Mouse (Mus musculus): ENCODE data around the gene Mrps18a.

The Mrps18a gene

DNA sequence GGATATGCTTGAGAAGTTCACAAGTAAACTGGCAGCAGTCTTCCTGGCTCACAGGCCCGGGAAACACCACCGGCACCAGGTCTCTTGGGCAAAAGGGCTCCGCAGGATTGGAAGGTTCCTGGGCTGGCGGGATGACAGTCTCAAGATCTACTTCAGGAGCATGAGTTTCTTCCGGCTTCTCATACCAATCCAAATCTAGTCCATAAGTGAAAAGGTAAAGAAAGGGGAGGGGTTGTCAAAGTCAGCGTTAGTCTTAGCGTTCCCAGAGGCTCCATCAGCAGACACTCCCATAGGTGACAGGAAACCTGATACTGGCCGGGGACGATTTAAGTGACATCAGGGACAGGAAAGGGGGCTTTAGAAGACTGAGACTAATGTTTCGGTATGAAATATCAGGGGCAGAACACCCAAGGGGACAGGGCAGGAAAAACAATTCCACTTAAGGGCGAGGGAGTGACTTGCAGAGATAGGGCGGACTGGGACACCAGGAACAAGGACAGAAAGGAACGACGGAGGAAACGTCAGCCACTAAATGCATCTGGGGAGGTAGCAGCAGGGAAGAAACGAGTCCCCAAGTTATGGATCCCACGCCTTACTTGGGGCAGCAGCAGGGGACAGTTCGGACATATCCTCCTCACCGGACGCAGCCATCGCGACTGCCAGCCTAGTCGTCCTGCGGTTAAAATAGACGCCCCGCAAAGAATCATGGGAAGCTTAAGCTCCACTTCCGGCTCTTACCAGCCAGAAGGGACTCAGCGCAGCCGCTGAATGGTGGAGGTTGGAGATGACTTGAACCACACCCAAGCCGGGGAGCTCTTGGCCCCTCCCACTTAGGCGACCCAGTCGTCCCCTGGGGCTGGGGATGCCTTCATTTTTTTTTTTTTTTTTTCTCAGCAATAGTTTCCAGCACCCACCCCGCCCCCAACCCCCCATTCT, 42.3 kb downstream of the Mrps18a start, which contains the start of gene Mad2l1bp:
TSS of gene Mad2l1bp (minus strand) at position 707 of the 936 bp plus-strand sequence.
- H3K27me3 ChIP-seq (ENCODE audit: control insufficient read depth, insufficient read depth, low read length, poor library complexity, severe bottlenecking) = no peaks in the 10 kb centered on the region
- DNase-seq (ENCODE audit: low read depth, low spot score) = peak; percentile 95
- peaks cover 4% of the 10 kb centered on the region; the same call in 1 of the 2 replicates for H3K36me3 ChIP-seq (ENCODE audit: control insufficient read depth, insufficient read depth, low read length, poor library complexity, severe bottlenecking)

GRCm38 (mm10) chr17:46154336-46154735, 43.5 kb downstream of the Mrps18a start:
- Histone ChIP-seq H3K36me3 (ENCODE audit: control insufficient read depth, insufficient read depth, low read length, poor library complexity, severe bottlenecking) (peaks cover 4% of the 10 kb centered on the region; the same call in 1 of the 2 replicates), H3K27me3 (ENCODE audit: control insufficient read depth, insufficient read depth, low read length, poor library complexity, severe bottlenecking) (no peaks in the 10 kb centered on the region)
- peak; percentile 46 for DNase-seq (ENCODE audit: low read depth, low spot score)

GRCm38 (mm10) chr17:46156680-46157079, 45.9 kb downstream of the Mrps18a start:
- Histone ChIP-seq H3K27me3 (ENCODE audit: control insufficient read depth, insufficient read depth, low read length, poor library complexity, severe bottlenecking) (no peaks in the 10 kb centered on the region), H3K36me3 (ENCODE audit: control insufficient read depth, insufficient read depth, low read length, poor library complexity, severe bottlenecking) (no peaks in the 10 kb centered on the region)
- DNase-seq (ENCODE audit: low read depth, low spot score) = no peak

DNA sequence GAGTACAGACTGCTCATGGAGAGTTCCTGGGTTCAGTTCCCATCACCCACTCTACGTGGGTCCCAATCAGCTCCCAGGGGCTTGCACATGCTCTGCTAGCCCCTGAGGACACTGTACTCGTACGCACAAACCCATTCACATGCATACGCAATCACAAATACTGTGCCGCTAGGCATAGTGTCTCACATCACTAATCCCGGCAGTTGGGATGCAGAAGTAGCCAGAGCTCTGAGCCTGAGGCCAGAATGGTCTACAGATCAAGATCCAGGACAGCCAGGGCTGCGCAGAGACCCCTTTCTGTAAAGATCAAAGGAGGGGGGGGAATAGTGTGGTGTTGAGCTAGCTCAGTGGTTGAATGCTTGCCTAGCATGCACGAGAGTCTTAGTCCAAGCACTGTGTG, 46.3 kb downstream of the Mrps18a start:
- no peaks in the 10 kb centered on the region for H3K36me3 ChIP-seq (ENCODE audit: control insufficient read depth, insufficient read depth, low read length, poor library complexity, severe bottlenecking)
- H3K27me3 ChIP-seq (ENCODE audit: control insufficient read depth, insufficient read depth, low read length, poor library complexity, severe bottlenecking) = no peaks in the 10 kb centered on the region
- no peak for DNase-seq (ENCODE audit: low read depth, low spot score)

- Histone ChIP-seq H3K36me3 (ENCODE audit: control insufficient read depth, insufficient read depth, low read length, poor library complexity, severe bottlenecking) (no peaks in the 10 kb centered on the region), H3K27me3 (ENCODE audit: control insufficient read depth, insufficient read depth, low read length, poor library complexity, severe bottlenecking) (no peaks in the 10 kb centered on the region)
- no peak for DNase-seq (ENCODE audit: low read depth, low spot score)
Observed at GRCm38 (mm10) chr17:46159236-46159635, 48.5 kb downstream of the Mrps18a start.

DNA sequence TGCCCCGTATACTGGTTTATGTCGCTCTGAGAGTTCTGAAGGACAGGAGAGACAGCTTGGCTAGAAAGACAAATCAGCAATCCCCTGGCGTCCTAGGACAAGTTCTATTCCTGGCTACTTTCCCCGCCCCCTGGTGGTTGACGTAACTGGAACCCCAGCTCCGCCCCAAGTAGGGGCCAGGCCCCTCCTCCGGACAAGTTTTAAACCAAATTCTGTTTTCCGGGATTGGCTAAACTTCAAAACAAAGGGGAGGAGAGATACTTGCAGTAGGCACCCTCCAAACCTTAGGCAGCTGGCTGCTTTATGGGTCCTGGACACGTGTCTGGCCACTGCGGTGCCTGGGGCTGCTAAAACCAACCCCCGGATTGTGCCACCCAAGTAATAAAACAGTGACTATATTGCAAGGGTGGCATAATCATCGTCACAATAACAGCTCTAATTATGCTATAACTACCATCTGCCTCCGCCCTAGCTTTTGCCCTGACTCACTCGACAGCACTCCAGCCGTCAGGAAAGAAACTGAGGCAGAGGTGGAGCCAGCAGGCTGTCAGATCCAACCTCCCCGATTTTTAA, 49.4 kb downstream of the Mrps18a start:
- DNase-seq (ENCODE audit: low read depth, low spot score) = peak; percentile 90
- H3K36me3 ChIP-seq (ENCODE audit: control insufficient read depth, insufficient read depth, low read length, poor library complexity, severe bottlenecking) = peaks cover 5% of the 10 kb centered on the region

DNA sequence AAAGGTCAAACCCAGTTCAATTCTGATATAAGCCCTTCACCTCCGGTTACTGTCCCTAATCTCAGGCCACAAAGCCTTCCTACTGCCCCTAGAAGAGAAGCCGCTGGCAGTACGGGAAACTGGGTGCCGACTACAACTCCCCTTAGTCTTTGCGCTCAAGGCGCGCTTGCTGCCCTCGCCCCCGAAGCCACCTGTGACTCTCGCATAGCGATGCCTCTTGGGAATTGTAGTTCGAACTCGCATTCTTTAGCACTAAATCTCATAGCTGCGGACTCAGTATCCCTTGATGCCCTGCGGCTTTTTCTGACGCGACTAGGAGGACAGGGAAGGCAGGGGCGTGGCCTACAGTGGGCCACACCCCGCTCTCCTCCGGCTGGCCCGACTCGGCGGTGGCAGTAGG, 49.9 kb downstream of the Mrps18a start, which contains the start of gene Gtpbp2:
TSS of gene Gtpbp2 (plus strand) at position 347 of the 400 bp plus-strand sequence.
- peaks cover 9% of the 10 kb centered on the region for H3K36me3 ChIP-seq (ENCODE audit: control insufficient read depth, insufficient read depth, low read length, poor library complexity, severe bottlenecking)

More for the DNA sequence above, 49.4 kb downstream of the Mrps18a start:
- no peaks in the 10 kb centered on the region for H3K27me3 ChIP-seq (ENCODE audit: control insufficient read depth, insufficient read depth, low read length, poor library complexity, severe bottlenecking)

GRCm38 (mm10) chr17:46161179-46161578, 50.4 kb downstream of the Mrps18a start:
- DNase-seq (ENCODE audit: low read depth, low spot score) = no peak
- Histone ChIP-seq H3K36me3 (ENCODE audit: control insufficient read depth, insufficient read depth, low read length, poor library complexity, severe bottlenecking) (peaks cover 9% of the 10 kb centered on the region), H3K27me3 (ENCODE audit: control insufficient read depth, insufficient read depth, low read length, poor library complexity, severe bottlenecking) (no peaks in the 10 kb centered on the region)

More for the DNA sequence above, 49.9 kb downstream of the Mrps18a start, which contains the start of gene Gtpbp2:
- peak; percentile 99 for DNase-seq (ENCODE audit: low read depth, low spot score)
- H3K27me3 ChIP-seq (ENCODE audit: control insufficient read depth, insufficient read depth, low read length, poor library complexity, severe bottlenecking) = no peaks in the 10 kb centered on the region

GRCm38 (mm10) chr17:46161710-46162109, 50.9 kb downstream of the Mrps18a start:
- no peak for DNase-seq (ENCODE audit: low read depth, low spot score)
- Histone ChIP-seq H3K36me3 (ENCODE audit: control insufficient read depth, insufficient read depth, low read length, poor library complexity, severe bottlenecking) (peaks cover 9% of the 10 kb centered on the region), H3K27me3 (ENCODE audit: control insufficient read depth, insufficient read depth, low read length, poor library complexity, severe bottlenecking) (no peaks in the 10 kb centered on the region)

- DNase-seq (ENCODE audit: low read depth, low spot score) = no peak
- Histone ChIP-seq H3K36me3 (ENCODE audit: control insufficient read depth, insufficient read depth, low read length, poor library complexity, severe bottlenecking) (peaks cover 9% of the 10 kb centered on the region), H3K27me3 (ENCODE audit: control insufficient read depth, insufficient read depth, low read length, poor library complexity, severe bottlenecking) (no peaks in the 10 kb centered on the region)
Observed at GRCm38 (mm10) chr17:46162551-46162950, 51.8 kb downstream of the Mrps18a start.

DNA sequence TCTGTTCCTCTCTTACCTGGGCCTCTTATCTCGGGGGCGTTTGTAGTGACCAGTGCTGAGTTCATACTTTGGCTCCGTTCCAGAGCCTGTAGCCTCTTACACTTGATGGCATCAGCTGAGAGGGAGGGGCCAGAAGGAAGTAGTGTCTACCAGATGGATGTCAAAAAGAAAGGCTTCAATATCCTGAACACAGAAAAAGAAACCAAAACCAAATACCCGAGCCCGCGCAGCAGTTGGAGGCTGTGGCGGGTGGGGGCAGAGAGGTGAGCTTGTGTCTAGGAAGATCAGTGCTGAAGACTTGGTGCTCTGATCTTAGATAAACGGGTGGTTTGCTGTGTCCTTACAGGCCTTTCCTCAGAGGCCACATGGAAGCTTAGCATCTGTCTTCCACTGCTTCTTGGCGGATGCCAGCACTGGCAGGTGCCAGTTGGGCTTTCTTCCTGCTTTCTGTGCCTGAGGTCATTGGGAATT, 52.2 kb downstream of the Mrps18a start:
- Histone ChIP-seq H3K27me3 (ENCODE audit: control insufficient read depth, insufficient read depth, low read length, poor library complexity, severe bottlenecking) (no peaks in the 10 kb centered on the region), H3K36me3 (ENCODE audit: control insufficient read depth, insufficient read depth, low read length, poor library complexity, severe bottlenecking) (peaks cover 11% of the 10 kb centered on the region)
- DNase-seq (ENCODE audit: low read depth, low spot score) = peak; percentile 70

DNA sequence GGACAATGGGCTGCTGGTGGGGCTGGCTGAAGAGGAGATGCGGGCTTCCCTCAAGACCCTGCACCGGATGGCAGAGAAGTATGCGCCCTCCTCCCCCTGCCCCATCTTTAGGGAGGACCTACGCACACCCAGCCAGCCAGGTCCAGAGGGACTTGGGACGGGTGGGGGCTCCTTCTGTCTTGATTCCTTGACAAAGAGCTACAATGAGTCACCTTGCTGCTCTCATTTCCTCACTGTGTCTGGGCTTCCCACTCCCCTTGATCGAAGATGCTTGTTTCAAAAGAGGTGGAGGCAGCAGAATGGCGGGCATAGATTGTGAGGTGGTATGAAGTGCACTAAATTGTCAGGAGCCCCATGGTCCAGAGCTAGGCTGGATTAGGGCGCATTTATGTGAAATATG, 53.5 kb downstream of the Mrps18a start:
- H3K27me3 ChIP-seq (ENCODE audit: control insufficient read depth, insufficient read depth, low read length, poor library complexity, severe bottlenecking) = no peaks in the 10 kb centered on the region
- H3K36me3 ChIP-seq (ENCODE audit: control insufficient read depth, insufficient read depth, low read length, poor library complexity, severe bottlenecking) = peaks cover 11% of the 10 kb centered on the region
- DNase-seq (ENCODE audit: low read depth, low spot score) = no peak

DNA sequence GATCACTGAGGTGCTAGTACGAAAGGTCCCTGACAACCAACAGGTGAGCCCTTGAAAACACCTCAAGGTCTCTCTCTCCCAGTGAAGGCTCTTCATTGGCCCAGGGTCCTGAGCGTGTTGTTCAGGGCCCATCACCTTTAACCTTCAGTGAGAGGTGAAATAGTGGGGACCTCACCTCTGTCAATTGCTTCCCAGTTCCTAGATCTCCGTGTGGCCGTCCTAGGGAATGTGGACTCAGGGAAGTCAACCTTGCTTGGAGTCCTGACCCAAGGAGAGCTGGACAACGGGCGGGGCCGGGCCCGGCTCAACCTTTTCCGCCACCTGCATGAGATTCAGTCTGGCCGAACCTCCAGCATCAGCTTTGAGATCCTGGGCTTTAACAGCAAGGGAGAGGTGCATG, 54.0 kb downstream of the Mrps18a start:
- no peak for DNase-seq (ENCODE audit: low read depth, low spot score)
- Histone ChIP-seq H3K27me3 (ENCODE audit: control insufficient read depth, insufficient read depth, low read length, poor library complexity, severe bottlenecking) (no peaks in the 10 kb centered on the region), H3K36me3 (ENCODE audit: control insufficient read depth, insufficient read depth, low read length, poor library complexity, severe bottlenecking) (peaks cover 11% of the 10 kb centered on the region)

DNA sequence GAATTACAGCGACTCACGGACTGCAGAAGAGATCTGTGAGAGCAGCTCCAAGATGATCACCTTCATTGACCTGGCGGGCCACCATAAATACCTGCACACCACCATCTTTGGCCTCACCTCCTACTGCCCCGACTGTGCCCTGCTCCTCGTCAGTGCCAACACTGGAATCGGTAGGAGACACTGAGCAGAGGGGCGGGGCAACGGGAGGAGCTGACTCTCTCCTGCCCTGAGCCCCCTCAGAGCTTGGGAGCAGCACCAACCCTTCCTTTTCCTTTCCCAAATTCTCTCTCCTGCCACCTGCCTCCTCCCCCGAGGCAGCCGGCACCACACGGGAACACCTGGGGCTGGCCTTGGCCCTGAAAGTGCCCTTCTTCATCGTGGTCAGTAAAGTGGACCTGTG, 54.7 kb downstream of the Mrps18a start:
- DNase-seq (ENCODE audit: low read depth, low spot score) = no peak
- Histone ChIP-seq H3K36me3 (ENCODE audit: control insufficient read depth, insufficient read depth, low read length, poor library complexity, severe bottlenecking) (peaks cover 11% of the 10 kb centered on the region), H3K27me3 (ENCODE audit: control insufficient read depth, insufficient read depth, low read length, poor library complexity, severe bottlenecking) (no peaks in the 10 kb centered on the region)

DNA sequence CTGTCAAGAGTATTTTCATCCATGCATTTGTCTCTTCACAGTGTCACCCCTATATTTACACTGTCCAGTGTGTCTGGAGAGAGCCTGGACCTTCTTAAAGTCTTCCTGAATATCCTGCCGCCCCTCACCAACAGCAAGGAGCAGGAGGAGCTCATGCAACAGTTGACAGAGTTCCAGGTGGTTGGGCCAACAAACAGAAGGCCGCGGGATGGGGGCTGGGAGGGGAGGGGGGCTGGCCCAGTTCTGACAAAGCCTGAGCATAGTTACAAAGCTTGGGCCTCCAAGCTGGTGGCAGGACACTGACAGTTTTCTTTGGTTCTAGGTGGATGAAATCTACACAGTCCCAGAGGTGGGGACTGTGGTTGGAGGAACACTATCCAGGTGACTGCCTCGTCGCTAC, 55.5 kb downstream of the Mrps18a start:
- Histone ChIP-seq H3K27me3 (ENCODE audit: control insufficient read depth, insufficient read depth, low read length, poor library complexity, severe bottlenecking) (no peaks in the 10 kb centered on the region), H3K36me3 (ENCODE audit: control insufficient read depth, insufficient read depth, low read length, poor library complexity, severe bottlenecking) (peaks cover 11% of the 10 kb centered on the region)
- DNase-seq (ENCODE audit: low read depth, low spot score) = no peak
